8 mouse cellular contexts compared by ENCODE assay signal in genomic region chr15:85810462-85810805, GRCm38 (mm10). TPM values are rescaled to one million over a fixed set of nuclear protein-coding genes. Genes with fewer than 3 reads are reported as not detected.
DNase-seq lines count a peak whose midpoint lies in the region; ATAC-seq and TF ChIP-seq lines count a peak whose summit lies in the region.

No protein-coding gene starts in this region.

- peak in 1 of 2 experiments; percentile 28 for DNase-seq in cerebellum, adult 2 months
- no peak for DNase-seq in cerebellum, adult 9-10 months
- no peak for DNase-seq in neural tube, embryonic 11.5 days (ENCODE audit: low spot score)
- DNase-seq in neural tube, embryonic 10.5 days (ENCODE audit: extremely low spot score, low spot score) = no peak
- DNase-seq in liver, embryonic 13.5 days = no peak
- DNase-seq in thymus, adult 18-20 months = no peak
- DNase-seq in gastrocnemius, adult 18-20 months (ENCODE audit: low spot score) = no peak

- no peak for TF ChIP-seq CTCF in cerebellum, adult 2 months (IDR thresholded peaks at IDR 0.05; ENCODE audit: borderline replicate concordance, insufficient read depth, low read depth, low read length)

- H3K36me3 ChIP-seq in neural tube, embryonic 11.5 days (ENCODE audit: control insufficient read depth, insufficient read depth, low read length) = no peaks in the 10 kb centered on the region
- H3K36me3 ChIP-seq in liver, embryonic 13.5 days = no peaks in the 10 kb centered on the region

- no peak overlapping the region; the same call in 1 of the 2 replicates for H3K9ac ChIP-seq in neural tube, embryonic 11.5 days (ENCODE audit: low read length)
- H3K9ac ChIP-seq in liver, embryonic 13.5 days = peak overlapping the region; percentile 85

- no peak for ATAC-seq in neural tube, embryonic 11.5 days (ENCODE audit: insufficient read depth, low FRiP score, low TSS enrichment)
- ATAC-seq in liver, embryonic 13.5 days (ENCODE audit: low read depth) = no peak
- no peak for ATAC-seq in CD4-positive, CD25-positive, alpha-beta regulatory T cell, adult 4 months

- peak overlapping the region; percentile 75; the same call in 1 of the 2 replicates for H3K27ac ChIP-seq in cerebellum, adult 2 months (ENCODE audit: insufficient read depth, low read length)
- H3K27ac ChIP-seq in neural tube, embryonic 11.5 days (ENCODE audit: low read depth, low read length) = no peak overlapping the region
- H3K27ac ChIP-seq in liver, embryonic 13.5 days = peak overlapping the region; percentile 86

- peak overlapping the region; percentile 91 for H3K4me2 ChIP-seq in neural tube, embryonic 11.5 days (ENCODE audit: low read depth)
- peak overlapping the region; percentile 74 for H3K4me2 ChIP-seq in liver, embryonic 13.5 days

- no peak for TF ChIP-seq POLR2A in cerebellum, adult 2 months (IDR thresholded peaks at IDR 0.05; ENCODE audit: borderline replicate concordance, insufficient read depth, low read length)

- H3K4me3 ChIP-seq in cerebellum, adult 2 months (replicated peaks; ENCODE audit: insufficient read depth, low read depth, low read length) = no peak overlapping the region
- H3K4me3 ChIP-seq in neural tube, embryonic 11.5 days (ENCODE audit: low read depth, low read length) = peak overlapping the region; percentile 70; the same call in 1 of the 2 replicates
- H3K4me3 ChIP-seq in liver, embryonic 13.5 days (replicated peaks) = peak overlapping the region; percentile 79

- no peaks in the 10 kb centered on the region; the same call in 1 of the 2 replicates for H3K4me1 ChIP-seq in cerebellum, adult 2 months (ENCODE audit: control insufficient read depth, insufficient read depth, low read length)
- 0 out of 2 replicates have a peak, but pooled peaks cover 4% of the 10 kb centered on the region for H3K4me1 ChIP-seq in neural tube, embryonic 11.5 days (ENCODE audit: control insufficient read depth, insufficient read depth, low read length)
- peaks cover 45% of the 10 kb centered on the region for H3K4me1 ChIP-seq in liver, embryonic 13.5 days (replicated peaks)

- H3K9me3 ChIP-seq in neural tube, embryonic 11.5 days (ENCODE audit: control insufficient read depth, low read length) = no peaks in the 10 kb centered on the region
- no peaks in the 10 kb centered on the region; the same call in 1 of the 2 replicates for H3K9me3 ChIP-seq in liver, embryonic 13.5 days (replicated peaks)

- WGBS in cerebellum, adult 2 months = 60% methylated on average over 5 of the region's 5 CpGs
- 89% methylated on average over 5 of the region's 5 CpGs for WGBS in neural tube, embryonic 11.5 days
- 67% methylated on average over 5 of the region's 5 CpGs for WGBS in liver, embryonic 13.5 days (ENCODE audit: insufficient replicate concordance)

- no peaks in the 10 kb centered on the region for H3K27me3 ChIP-seq in cerebellum, adult 2 months (ENCODE audit: control insufficient read depth, insufficient read depth, low read length)
- H3K27me3 ChIP-seq in neural tube, embryonic 11.5 days (ENCODE audit: control insufficient read depth, insufficient read depth, low read length) = no peaks in the 10 kb centered on the region
- H3K27me3 ChIP-seq in liver, embryonic 13.5 days = no peaks in the 10 kb centered on the region

RNA-seq across cellular contexts. Expression of gene Cdpf1, which starts 1.1 kb away (rescaled TPM):
- 21.6 and 24.1 TPM in 2 replicates for polyA plus RNA-seq in cerebellum, adult 2 months (2012; rRNA removed)
- 23.0 and 25.8 TPM in 2 replicates for polyA plus RNA-seq in neural tube, embryonic 11.5 days (2014; fragmentation: Nextera tagmentation; extraction: Ambion mirVana)
- polyA plus RNA-seq in liver, embryonic 13.5 days (2015; fragmentation: Nextera tagmentation; extraction: Ambion mirVana) = 25.9 and 27.7 TPM in 2 replicates
- 10 to 100 TPM; 51.8 to 60.2 TPM for total RNA-seq in gastrocnemius, adult 18-20 months (2021)
- polyA plus RNA-seq in CD4-positive, CD25-positive, alpha-beta regulatory T cell, adult 4 months (2017; shearing (Covaris generic)) = 10 to 100 TPM; 43.6 to 52.3 TPM

RNA-seq across cellular contexts. Expression of gene Pkdrej, which starts 11.1 kb away (rescaled TPM):
- 0.21 and 0.25 TPM in 2 replicates for polyA plus RNA-seq in cerebellum, adult 2 months (2012; rRNA removed)
- polyA plus RNA-seq in neural tube, embryonic 11.5 days (2014; fragmentation: Nextera tagmentation; extraction: Ambion mirVana) = 0.03 and 0.09 TPM in 2 replicates
- polyA plus RNA-seq in liver, embryonic 13.5 days (2015; fragmentation: Nextera tagmentation; extraction: Ambion mirVana) = 0.06 and 0.08 TPM in 2 replicates
- total RNA-seq in gastrocnemius, adult 18-20 months (2021) = under 1 TPM; 0.68 to 0.69 TPM
- polyA plus RNA-seq in CD4-positive, CD25-positive, alpha-beta regulatory T cell, adult 4 months (2017; shearing (Covaris generic)) = not detected

RNA-seq across cellular contexts. Expression of gene Ttc38, which starts 21.7 kb away (rescaled TPM):
- polyA plus RNA-seq in cerebellum, adult 2 months (2012; rRNA removed) = 5.1 and 6.1 TPM in 2 replicates
- polyA plus RNA-seq in neural tube, embryonic 11.5 days (2014; fragmentation: Nextera tagmentation; extraction: Ambion mirVana) = 2.9 and 3.9 TPM in 2 replicates
- 6.4 and 6.8 TPM in 2 replicates for polyA plus RNA-seq in liver, embryonic 13.5 days (2015; fragmentation: Nextera tagmentation; extraction: Ambion mirVana)
- total RNA-seq in gastrocnemius, adult 18-20 months (2021) = 1 to 10 TPM; 4.6 to 5.3 TPM
- 10 to 100 TPM; 17.6 to 22.4 TPM for polyA plus RNA-seq in CD4-positive, CD25-positive, alpha-beta regulatory T cell, adult 4 months (2017; shearing (Covaris generic))

RNA-seq across cellular contexts. Expression of gene Gtse1, which starts 49.1 kb away (rescaled TPM):
- 0.64 and 0.79 TPM in 2 replicates for polyA plus RNA-seq in cerebellum, adult 2 months (2012; rRNA removed)
- polyA plus RNA-seq in neural tube, embryonic 11.5 days (2014; fragmentation: Nextera tagmentation; extraction: Ambion mirVana) = 37.1 and 40.3 TPM in 2 replicates
- polyA plus RNA-seq in liver, embryonic 13.5 days (2015; fragmentation: Nextera tagmentation; extraction: Ambion mirVana) = 24.9 and 27.7 TPM in 2 replicates
- total RNA-seq in gastrocnemius, adult 18-20 months (2021) = under 1 TPM; 0.07 to 0.09 TPM
- polyA plus RNA-seq in CD4-positive, CD25-positive, alpha-beta regulatory T cell, adult 4 months (2017; shearing (Covaris generic)) = 1 to 10 TPM; 3.0 to 7.1 TPM
